Mouse (Mus musculus) mesoderm, embryonic 11.5 days (tissue): ENCODE measurements around the gene Smagp.
"Not testable (repeated sequence)": the region's sequence is repeated elsewhere in the genome, so short reads cannot be mapped to it uniquely, and the experiment has no call there.

Experiments
- DNase-seq: peaks from one replicate; pipeline ENCODE4 v3.0.0-alpha.2; 2012; ENCODE audit warnings: low read depth, low spot score

Gene Smagp

GRCm38 (mm10) chr15:100627287-100627686 lies 9.5 kb downstream of the Smagp start:
- DNase-seq = no peak

- no peak for DNase-seq
These were observed 12.3 kb downstream of the Smagp start for GRCm38 (mm10) chr15:100624435-100624834.

DNA sequence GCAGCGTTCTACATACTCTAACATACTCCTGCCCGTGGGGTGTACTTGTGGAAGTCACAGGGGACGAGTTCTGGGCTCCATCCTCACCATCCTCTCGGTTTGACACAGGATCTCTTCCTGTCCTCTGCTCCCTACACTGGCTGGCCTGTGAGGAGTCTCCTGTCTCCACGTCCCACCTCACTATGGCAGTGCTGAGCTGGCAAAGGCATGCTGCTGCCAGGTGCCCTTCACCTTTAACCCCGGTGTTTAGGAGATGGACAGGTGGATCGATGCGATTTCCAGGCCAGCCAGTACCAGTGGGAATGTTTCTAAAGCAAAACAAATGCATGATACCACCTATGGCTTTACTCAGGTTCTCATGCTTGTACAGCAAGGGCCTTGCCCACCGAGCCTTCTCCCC lies 13.0 kb downstream of the Smagp start:
- DNase-seq = no peak

- no peak for DNase-seq
These were observed 14.6 kb downstream of the Smagp start for GRCm38 (mm10) chr15:100622164-100622563.

GRCm38 (mm10) chr15:100621671-100622070 lies 15.1 kb downstream of the Smagp start:
- not testable (repeated sequence) for DNase-seq

- DNase-seq = no peak
These were observed 17.5 kb downstream of the Smagp start for GRCm38 (mm10) chr15:100619200-100619599.

DNA sequence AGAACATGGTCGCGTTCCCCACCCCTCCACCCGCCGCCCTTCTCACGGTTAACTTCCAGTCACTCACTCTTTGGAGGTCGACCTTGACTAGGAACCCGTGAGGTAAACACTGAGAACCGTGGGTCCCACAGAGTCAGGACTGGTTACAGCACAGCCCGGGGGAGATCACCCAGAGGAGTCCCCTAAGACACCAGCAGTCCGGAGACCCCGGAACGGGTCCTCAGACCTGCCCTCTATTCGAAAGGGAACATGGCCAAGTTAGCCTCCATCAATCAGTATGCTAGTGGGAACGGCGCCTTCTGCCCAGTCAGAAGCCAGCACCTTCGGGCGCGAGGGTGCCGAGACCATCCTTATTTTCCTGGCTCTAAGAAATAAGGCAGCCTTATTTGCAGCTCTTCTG lies 20.5 kb downstream of the Smagp start:
- DNase-seq = no peak

GRCm38 (mm10) chr15:100615825-100616220 lies 20.9 kb downstream of the Smagp start:
- peak; percentile 93 for DNase-seq

- peak; percentile 98 for DNase-seq
These were observed 21.5 kb downstream of the Smagp start, which contains the start of gene Dazap2 for GRCm38 (mm10) chr15:100614996-100615824. Gene Dazap2, plus strand, starts transcription at chr15:100615349.

GRCm38 (mm10) chr15:100614218-100614995 lies 22.3 kb downstream of the Smagp start:
- DNase-seq = no peak

DNA sequence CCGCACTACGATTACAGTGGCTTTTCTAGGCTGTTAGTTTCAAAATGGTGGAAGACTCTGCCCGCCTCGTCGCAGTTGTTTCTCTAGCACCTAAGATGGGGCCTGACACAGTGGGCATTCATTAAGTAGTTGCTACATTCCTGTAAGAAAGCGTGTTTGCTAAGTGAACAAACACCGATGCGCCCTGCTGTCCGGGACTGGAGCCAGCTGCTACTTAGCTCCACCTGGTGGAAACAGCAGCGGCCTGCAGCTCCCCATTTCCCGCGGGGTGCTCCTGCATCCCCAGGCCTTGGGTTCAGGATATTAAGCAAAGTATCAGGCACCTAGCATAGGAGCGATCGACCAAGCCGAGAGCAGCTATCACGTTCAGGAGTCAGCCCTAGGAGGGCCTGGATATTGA lies 23.2 kb downstream of the Smagp start:
- peak; percentile 84 for DNase-seq

DNA sequence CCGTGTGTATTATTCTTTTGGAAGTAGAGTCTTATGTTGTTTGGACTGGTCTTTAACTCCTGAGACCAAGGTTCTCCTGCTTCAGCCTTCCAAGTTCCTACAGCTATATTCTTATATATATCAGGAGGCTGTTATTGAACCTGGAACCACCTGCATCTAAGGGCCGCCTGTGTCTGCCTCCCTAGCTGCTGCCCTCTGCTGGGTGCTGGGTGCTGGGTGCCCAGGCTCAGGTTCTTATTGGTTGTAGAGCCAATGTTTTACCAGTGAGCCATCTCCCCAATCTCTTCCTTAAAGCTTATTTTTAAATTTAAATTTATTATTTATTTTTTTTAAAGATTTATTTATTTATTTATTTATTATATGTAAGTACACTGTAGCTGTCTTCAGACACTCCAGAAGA lies 24.3 kb downstream of the Smagp start:
- no peak for DNase-seq

DNA sequence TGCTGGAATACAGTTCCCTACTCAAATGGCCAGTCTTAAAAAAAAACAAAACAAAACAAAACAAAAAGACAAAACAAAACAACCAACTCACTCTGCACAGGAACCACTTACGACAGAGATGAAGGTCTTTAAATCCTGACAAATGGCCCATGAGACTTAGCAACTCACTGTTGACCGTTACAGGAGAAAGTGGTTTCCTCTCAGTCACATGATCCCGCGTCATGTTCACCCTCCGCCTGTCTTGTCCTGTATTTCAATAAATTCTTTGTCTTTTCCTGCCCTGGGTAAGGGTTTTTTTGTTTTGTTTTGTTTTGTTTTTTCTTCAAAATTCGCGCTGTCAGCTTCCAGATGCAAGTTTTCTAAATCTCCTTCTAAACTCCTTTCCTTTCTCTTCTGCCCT lies 24.8 kb downstream of the Smagp start:
- no peak for DNase-seq

DNA sequence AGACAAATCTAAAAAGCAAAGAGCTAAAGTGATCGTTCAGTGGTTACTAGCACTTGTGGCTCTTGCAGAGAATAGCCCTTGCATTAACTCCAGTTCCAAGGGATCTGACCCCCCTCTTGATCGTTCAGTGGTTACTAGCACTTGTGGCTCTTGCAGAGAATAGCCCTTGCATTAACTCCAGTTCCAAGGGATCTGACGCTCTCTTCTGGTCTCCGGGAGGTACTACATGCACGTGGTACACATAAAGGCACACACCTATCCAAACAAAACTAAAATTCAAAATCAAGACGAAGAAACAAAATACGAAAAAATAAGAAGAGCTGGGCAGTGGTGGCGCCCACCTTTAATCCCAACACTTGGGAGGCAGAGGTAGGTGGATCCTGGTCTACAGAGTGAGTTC lies 30.1 kb downstream of the Smagp start:
- DNase-seq = not testable (repeated sequence)

- no peak for DNase-seq
These were observed 35.1 kb downstream of the Smagp start for GRCm38 (mm10) chr15:100601669-100602068.

DNA sequence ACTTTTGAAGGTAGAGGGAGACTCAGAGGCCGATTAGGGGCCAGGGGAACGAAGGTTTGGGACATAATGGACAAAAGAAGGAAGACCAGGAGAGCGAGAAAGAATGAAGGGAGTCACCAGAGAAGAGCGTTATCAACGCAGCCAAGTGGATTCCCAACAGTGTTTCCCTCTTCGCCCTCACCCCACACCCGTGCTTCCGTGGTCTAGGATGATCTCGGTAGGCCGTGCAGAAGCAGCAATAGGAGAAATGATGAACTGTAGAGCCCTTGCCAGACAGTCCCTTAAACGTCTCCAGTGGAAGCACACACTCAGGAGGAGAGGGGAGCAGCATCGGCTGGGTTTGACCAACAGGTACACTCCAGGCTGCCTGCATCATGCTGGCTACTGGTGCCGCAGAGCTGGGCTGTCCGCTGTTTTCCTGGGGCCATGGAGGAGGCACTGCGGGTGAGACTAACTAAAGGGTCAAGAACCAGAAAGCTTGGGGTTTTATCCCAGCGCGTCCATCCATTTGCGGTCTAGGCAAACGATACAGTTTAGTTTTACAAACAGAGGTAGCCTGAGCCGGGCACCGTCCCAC lies 36.0 kb downstream of the Smagp start:
- no peak for DNase-seq

GRCm38 (mm10) chr15:100600047-100600695 lies 36.6 kb downstream of the Smagp start:
- DNase-seq = peak; percentile 92

DNA sequence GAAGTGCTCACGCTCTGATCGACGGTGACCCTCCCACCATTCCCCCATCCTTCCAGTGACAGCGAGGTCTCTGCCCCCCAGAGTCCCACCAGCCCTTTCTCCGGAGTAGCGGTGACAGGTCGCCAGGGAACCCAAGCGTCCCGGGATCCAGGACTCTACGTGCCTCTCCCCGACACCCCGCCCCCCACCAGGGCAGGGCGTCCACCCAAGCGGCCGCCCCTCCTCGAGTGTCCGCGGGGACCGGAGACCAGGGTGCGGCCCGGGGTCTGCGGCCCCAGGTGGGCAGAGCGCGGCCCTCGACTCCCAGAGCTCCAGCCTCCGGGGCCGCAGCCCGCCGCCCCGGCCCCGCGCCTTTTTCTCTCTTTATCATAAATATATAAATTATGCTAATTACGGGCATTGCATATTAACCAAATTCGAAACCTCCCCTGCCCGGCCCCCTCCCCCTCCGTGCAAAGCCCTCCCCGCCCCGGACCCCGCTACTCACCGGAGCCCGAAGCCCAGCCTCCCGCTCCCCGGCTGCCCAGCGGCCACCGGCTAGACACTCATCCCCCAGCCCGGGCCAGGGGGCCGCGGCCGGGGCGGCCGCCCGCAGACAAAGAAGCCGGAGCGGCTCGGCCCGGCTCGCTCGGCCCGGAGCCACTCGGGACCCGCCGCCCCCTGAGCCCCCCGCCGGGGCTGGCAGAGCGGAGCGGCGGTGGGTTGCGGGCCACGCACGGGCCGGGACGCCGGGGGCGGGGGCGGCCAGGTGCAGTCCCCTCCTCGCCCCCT lies 37.3 kb downstream of the Smagp start, which contains the start of gene Pou6f1:
Gene Pou6f1, minus strand, starts transcription at position 709 of the 771 bp plus-strand sequence.
- DNase-seq = peak; percentile 22

- peak; percentile 60 for DNase-seq
These were observed 37.9 kb downstream of the Smagp start for GRCm38 (mm10) chr15:100598883-100599275.

GRCm38 (mm10) chr15:100598287-100598882 lies 38.4 kb downstream of the Smagp start:
- DNase-seq = no peak

GRCm38 (mm10) chr15:100592817-100593216 lies 43.9 kb downstream of the Smagp start:
- no peak for DNase-seq
